Mouse (Mus musculus) layer of hippocampus, adult 6 months (tissue): Measurements from ENCODE around the gene Rbl1. TPM values are rescaled to one million over a fixed set of nuclear protein-coding genes. Genes with fewer than 3 reads are reported as not detected.

Experiments used
- long read RNA-seq, 2 experiments: library from polyadenylated mRNA; unstranded; transcript quantifications; one replicate each; pipeline ENCODE4 v2.0.0; 2019 to 2020
- polyA plus RNA-seq: library from polyadenylated mRNA; unstranded; fragments of <200 nt; fragmentation: Nextera tagmentation; gene quantifications from 2 replicates; pipeline ENCODE4 v1.2.3, GENCODE M21; 2021

Gene Rbl1
- polyA plus RNA-seq = 0.60 and 0.72 TPM in 2 replicates
- long read RNA-seq, experiment 1, partial matches to known transcripts = 0 of 1 reads
- long read RNA-seq, experiment 1, other reads (novel, unspliced or antisense) = 0 of 1 reads
- long read RNA-seq, experiment 2, full-length matches to known transcripts = 3 of 5 reads
- long read RNA-seq, experiment 2, partial matches to known transcripts = 0 of 5 reads
- long read RNA-seq, experiment 2, other reads (novel, unspliced or antisense) = 2 of 5 reads

DNA sequence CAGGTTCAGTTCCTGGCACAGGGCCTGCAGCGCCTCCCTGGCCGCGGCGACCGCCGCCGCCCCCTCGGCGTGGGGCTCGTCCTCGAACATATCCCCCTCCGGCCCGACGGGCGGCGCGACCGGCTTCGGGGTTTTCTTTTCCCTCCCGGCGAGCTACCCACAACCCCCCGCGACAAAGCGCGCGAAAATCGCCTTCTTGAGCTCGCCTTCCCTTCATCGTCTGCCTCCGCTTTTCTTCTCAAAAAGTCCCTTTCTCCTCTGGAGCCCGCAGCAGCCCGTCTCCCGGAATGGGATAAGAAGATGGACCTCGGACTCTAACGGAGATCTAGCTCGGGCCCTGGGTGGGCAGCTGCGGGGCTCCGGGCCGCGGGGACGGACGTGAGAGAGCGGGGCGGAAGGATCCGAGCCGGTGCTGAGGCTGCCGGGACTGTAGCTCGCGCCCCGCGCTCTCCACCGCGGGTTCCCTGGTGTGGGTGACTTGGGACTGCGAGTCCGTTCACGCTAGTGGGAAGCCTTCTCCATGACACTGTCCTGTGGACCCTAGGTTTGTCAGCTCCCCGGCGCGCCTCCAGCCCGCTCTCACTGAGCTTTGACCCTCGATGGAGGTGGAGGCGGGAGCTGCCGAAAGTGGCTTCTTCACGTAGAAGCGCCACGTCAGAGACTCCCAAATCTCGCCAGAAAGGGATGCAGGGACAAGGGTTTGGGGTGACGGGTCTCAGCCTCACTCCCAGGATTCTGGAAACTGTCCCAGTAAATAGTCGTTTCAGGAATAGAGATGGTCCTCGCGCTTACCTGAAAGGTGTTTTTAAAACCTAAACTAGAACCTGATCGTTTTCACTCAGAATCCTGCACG lies at the start of gene Rbl1:
Gene Rbl1, minus strand, starts transcription at position 169 of the 853 bp plus-strand sequence.

DNA sequence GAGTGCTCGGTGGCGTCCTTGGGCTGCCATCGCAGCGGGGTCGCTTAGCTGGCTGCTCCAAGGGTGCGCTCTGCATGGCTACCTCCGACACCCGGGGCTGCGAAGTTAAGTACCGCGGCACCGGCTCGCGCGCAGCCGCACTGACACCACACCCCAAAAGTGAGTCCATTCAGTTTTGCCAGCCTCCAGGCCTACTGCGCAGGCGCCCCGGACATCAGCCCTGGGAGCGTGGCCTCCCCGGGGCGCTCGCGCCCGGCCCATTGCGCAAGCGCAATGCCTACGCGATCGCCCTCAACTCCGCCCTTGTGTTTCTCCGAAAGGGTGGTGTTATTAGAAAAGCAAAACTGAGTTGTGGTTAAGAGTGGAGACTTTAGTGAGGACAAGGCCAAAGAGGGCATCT lies 69.3 kb downstream of the Rbl1 start, which contains the start of gene Samhd1:
Gene Samhd1, minus strand, starts transcription at position 252 of the 400 bp plus-strand sequence.

Other genes starting within 250 kb of the Rbl1 start
- gene Ndrg3, start 212.5 kb downstream of the Rbl1 start, polyA plus RNA-seq = 579 and 651 TPM in 2 replicates
- 2.1 and 2.3 TPM in 2 replicates for gene Dsn1, start 197.4 kb downstream of the Rbl1 start, polyA plus RNA-seq
- gene Soga1, start 125.3 kb downstream of the Rbl1 start, polyA plus RNA-seq = 2.7 and 3.1 TPM in 2 replicates
- gene Tldc2, start 117.5 kb downstream of the Rbl1 start, polyA plus RNA-seq = not detected in 2 replicates
- 2.9 and 4.2 TPM in 2 replicates for gene Samhd1, start 69.3 kb downstream of the Rbl1 start, polyA plus RNA-seq
- gene Rpn2, start 74.5 kb upstream of the Rbl1 start, polyA plus RNA-seq = 192 and 197 TPM in 2 replicates
- 0.24 and 0.26 TPM in 2 replicates for gene Mroh8, start 75.0 kb upstream of the Rbl1 start, polyA plus RNA-seq
- 0.34 and 0.92 TPM in 2 replicates for gene Ghrh, start 143.0 kb upstream of the Rbl1 start, polyA plus RNA-seq
- gene Manbal, start 163.1 kb upstream of the Rbl1 start, polyA plus RNA-seq = 99.7 and 105 TPM in 2 replicates
- gene Src, start 213.9 kb upstream of the Rbl1 start, polyA plus RNA-seq = 18.0 and 21.3 TPM in 2 replicates